14 mouse cellular contexts compared by ENCODE assay signal in genomic region chr11:22882926-22883325, GRCm38 (mm10).
"Had no signal": no experiment of that assay in that cellular context is flagged by ENCODE, and none has a peak within 500 bp of the region (broad histone marks: within the 10 kb centered on the region; RNA-seq: fewer than 3 reads in every experiment).

No protein-coding gene starts in this region.

- H3K9me3 ChIP-seq: lung, embryonic 15.5 days; megakaryocyte, embryonic 14.5 days; midbrain, embryonic 10.5 days; midbrain, embryonic 13.5 days had no signal

- H3K4me1 ChIP-seq: lung, embryonic 15.5 days; midbrain, embryonic 13.5 days had no signal

- H3K36me3 ChIP-seq: lung, embryonic 15.5 days; midbrain, embryonic 10.5 days; midbrain, embryonic 13.5 days had no signal

- H3K4me3 ChIP-seq: layer of hippocampus, adult 2 months; lung, embryonic 15.5 days; megakaryocyte, embryonic 14.5 days; midbrain, embryonic 10.5 days; midbrain, embryonic 13.5 days; myocyte had no signal

- H3K4me2 ChIP-seq: liver, embryonic 11.5 days; lung, embryonic 15.5 days; midbrain, embryonic 13.5 days had no signal

- ATAC-seq: midbrain, embryonic 13.5 days; midbrain, embryonic 16.5 days had no signal

- H3K9ac ChIP-seq: liver, embryonic 14.5 days; lung, embryonic 15.5 days; midbrain, embryonic 13.5 days had no signal

- DNase-seq: layer of hippocampus, adult 9-11 months; lung, adult 18-20 months; lung, postnatal 10 days; lung, postnatal 36 days; thymus, postnatal 36 days had no signal

- H3K27ac ChIP-seq: layer of hippocampus, adult 2 months; liver, embryonic 14.5 days; lung, embryonic 15.5 days; midbrain, embryonic 10.5 days; midbrain, embryonic 13.5 days had no signal

- H3K27me3 ChIP-seq: lung, embryonic 15.5 days; midbrain, embryonic 13.5 days had no signal
